Mouse (Mus musculus) layer of hippocampus, adult 11-12 months (tissue): Measurements from ENCODE around the gene Tmem221.

Experiments used
- DNase-seq: peaks from one replicate; pipeline ENCODE4 v3.0.0; 2022; ENCODE audit warnings: low spot score

Tmem221 gene

GRCm38 (mm10) chr8:71577856-71578387 is 19.3 kb upstream of the Tmem221 start:
- peak; percentile 56 for DNase-seq

GRCm38 (mm10) chr8:71575020-71575419 is 16.3 kb upstream of the Tmem221 start:
- no peak for DNase-seq

DNA sequence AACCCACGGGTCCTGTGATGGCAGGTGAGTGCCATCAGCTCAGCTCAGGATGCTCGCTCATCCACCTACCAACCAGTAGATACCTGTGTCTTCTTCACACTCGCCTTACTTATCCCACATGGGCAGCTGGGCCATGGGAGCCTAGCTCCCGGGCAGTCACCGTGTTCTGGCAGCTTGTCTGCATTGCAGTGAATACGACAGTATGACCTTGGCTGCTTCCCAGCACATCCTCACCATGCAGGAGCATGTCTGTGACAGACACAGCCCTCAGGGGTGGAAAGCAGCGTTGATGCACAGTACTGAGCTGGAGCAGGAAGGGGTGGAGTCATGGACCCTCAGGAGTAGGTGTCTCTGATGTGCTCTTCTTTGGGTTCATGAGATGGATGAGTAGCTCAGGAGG is 15.8 kb upstream of the Tmem221 start:
- no peak for DNase-seq

- DNase-seq: peak; percentile 89
These were observed 14.4 kb upstream of the Tmem221 start for GRCm38 (mm10) chr8:71572847-71573633.

DNA sequence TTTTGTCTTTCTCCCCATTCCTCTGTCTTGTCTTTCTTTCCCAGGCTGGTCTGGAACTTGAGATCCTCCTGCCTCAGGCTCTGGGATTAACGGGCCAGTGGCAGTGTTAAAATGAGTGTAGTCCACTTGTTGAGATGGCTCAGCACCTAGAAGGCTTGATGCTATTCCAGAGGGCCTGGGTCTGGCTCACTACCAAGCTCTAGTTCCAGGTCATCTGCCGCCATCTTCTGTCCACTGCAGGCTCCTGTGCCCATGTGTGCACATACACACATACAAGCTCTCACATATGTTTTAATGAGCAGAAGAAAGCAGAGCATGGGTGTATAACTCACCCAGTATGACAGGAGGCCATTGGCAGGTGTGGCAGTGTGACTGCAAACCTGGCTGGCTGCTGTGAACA is 13.4 kb upstream of the Tmem221 start:
- DNase-seq: no peak

DNA sequence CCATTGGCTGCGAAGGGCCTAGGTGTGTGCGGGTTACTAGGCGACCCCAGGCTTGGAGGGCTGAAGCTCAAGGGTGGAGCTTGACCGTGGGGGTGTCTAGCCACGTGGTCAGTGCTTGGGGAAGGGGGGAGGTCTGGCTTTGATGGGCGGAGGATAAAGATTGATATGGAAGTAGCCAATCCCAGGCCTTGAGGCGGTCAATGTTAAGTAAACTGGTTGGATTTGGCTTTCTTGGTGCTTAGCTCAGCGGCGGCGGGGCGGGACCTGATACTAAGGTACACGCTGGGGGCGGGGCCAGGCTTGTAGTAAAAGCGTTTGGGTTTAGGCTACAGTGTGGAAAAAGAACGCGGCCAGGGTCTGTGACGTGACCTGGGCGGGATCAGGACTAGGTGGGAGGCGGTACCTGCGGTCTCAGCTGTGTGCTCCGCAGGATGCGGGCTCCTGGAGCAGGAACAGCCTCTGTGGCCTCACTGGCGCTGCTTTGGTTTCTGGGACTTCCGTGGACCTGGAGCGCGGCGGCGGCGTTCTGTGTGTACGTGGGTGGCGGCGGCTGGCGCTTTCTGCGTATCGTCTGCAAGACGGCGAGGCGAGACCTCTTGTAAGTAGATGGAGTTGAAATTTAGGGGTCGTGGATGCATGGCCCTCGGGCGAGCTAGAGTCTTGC is 11.8 kb upstream of the Tmem221 start:
- peak; percentile 97 for DNase-seq

GRCm38 (mm10) chr8:71569366-71570290 is 11.0 kb upstream of the Tmem221 start:
- peak; percentile 94 for DNase-seq

DNA sequence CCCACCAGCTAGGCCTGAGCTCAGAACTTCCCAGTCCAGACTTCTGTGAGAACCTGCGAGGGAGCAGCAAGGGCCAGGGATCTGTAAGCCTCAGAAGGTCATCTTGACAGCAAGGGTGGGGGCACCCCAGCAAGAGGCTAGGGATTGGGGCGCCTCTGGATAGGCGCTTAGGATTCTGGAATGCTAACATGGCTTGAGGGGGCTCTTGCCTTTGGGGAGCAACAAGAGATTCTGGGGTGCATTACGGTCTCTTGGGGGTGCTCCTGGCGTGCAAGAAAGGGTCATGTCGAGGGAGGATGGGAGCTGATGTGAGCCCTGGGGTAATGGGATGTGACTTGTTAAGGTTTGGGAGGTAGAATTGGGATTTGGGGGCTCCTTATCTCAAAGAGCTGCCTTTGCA is 10.3 kb upstream of the Tmem221 start:
- no peak for DNase-seq

DNA sequence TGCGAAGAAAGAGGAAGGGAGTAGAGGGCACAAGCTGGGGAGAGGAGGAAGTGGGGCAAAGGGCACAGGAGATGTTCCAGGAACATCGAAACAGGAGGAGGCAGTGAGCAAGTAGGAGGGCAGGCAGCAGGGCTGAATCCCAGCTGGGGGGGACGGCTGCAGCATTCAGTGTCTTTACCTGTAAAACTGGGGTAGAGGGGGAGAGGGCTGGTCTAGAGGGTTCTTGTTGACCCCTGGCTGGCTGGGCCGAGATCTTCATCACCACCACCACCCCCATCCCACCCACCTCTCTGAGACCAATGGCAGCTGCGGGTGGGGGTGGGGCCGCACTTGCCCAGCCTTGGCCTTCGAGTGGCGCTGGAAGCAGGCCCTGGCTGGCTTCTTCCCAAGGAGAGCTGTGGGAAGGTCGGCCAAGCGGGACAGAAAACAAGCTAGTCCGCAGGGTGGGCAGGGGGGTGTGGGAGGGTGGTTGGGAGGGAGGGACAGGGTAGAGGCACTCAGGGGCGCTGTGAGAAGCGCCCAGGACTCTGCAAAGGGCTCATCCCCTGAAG is 9.8 kb upstream of the Tmem221 start, which contains the start of gene Slc27a1:
Gene Slc27a1 (plus strand): TSS at position 496 of the 551 bp plus-strand sequence.
- peak; percentile 68 for DNase-seq

GRCm38 (mm10) chr8:71567587-71567986 is 8.9 kb upstream of the Tmem221 start:
- DNase-seq: no peak

- no peak for DNase-seq
These were observed 7.8 kb upstream of the Tmem221 start, which contains the start of gene Nxnl1 for GRCm38 (mm10) chr8:71566501-71566900. Gene Nxnl1, minus strand, starts transcription at chr8:71566601.

GRCm38 (mm10) chr8:71563992-71564391 is 5.3 kb upstream of the Tmem221 start:
- DNase-seq: no peak

GRCm38 (mm10) chr8:71562751-71563150 is 4.1 kb upstream of the Tmem221 start:
- peak; percentile 69 for DNase-seq

DNA sequence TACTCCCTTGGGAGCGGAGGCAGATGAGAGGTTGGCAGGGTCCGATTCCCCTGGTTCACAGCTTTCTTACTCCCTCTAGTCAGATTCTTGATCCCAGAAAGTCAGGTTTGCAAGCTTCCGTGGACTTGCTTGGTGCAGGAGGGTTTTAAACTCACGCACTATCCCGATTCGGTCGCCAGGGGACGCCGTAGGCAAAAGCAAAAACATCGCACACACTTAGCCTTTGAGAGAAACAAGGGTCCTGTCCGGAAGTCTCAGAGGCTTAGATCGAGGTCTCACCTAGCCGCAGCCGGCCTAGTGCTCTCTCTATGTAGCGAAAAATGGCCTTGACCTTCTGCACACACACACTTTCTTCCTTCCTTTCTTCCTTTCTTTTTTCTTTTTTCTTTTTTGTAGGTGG is 2.7 kb upstream of the Tmem221 start:
- peak; percentile 60 for DNase-seq

DNA sequence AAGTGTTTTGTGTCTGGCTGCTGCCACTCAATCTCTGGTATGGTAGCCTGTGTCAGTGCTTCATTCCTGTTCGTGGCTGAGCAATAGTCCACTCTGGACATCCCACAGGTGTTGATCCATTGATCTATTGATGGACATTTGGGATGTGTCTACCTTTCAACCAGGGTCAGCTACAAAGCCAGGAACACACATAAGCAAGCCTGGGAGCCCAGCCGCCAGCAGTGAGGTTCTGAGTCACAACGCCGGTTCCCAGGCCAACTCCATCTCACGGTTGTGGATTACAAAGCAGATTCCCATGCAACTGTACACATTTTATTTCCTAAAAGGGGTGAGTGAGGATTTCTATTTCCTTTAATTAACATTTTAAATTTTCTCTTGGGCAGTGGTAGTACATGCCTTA is 2.1 kb upstream of the Tmem221 start:
- DNase-seq: no peak

GRCm38 (mm10) chr8:71560071-71560470 is 1.4 kb upstream of the Tmem221 start:
- DNase-seq: no peak

DNA sequence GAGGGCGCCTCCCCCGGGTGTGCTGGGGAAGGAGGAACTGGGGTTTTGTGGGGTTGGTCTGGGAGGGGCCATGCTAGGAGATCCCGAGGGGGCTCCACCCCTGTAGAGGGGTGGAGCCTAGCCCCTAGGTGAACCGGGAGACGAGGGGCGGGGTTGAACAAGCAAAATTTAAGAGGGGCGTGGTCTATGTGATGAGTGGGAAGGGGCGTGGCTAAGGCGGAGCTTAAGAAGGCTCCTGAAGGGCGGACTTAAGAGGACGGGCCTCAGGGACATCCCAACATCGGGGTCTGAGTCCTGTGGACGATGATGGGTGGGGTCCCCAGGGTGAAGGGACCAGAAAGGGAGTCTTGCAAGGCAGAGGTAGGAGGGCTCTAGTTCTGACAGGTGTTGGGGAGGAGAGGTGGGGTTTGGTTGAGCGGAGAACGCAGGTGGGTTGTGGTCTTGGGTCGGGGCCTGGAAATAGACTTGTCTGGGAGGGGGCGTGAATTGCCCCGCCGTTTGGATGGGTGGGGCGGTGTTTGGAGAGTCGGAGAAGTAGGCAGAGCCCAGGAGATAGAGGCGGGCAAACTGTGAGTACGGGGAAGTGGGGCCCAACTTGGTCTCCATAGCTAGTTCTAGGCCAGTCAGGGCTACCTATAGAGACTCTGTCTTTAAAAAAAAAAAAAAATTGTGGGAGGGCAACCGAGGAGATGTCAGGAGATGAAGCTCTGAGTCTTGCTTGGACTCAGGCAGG is 453 bp upstream of the Tmem221 start:
- peak; percentile 58 for DNase-seq

DNA sequence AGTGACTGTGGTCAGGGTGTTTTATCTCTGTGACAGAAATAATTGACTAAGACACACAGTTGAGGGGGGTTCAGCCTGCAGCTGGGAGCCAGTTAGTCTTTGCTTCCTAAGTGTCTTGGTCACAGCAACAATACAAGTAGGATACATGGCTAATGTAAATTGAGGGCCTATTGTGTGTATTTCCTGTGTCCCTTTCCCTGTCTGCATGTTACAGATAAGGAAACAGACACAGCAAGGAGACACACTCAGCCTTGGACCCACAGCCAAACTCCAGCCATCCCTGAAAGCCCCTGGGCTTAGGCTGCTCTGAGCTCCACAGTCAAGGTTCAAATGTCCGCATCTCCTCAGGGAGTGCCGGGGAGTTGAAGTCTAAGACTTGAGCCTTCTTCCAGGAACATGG is 4.0 kb downstream of the Tmem221 start:
- no peak for DNase-seq

DNA sequence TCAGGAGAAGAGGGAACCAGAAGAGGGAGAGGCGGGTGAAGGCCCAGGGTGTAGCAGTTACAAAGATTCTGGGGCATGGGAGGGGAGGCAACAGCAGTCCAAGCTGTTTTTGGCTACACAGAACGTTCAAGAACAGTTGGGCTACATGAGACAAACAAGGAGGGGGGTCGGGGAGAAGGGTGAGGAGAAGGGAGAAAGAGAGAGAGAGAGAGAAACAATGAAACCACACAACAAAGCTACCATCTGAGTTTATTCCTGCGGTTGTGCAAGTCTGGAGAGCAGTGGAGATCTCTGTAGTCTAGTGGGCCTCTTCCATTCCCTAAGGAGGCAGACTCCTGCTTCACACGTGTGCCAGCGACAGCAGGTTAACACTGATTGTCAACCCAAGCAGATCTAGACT is 4.7 kb downstream of the Tmem221 start:
- no peak for DNase-seq

GRCm38 (mm10) chr8:71552770-71553169 is 5.9 kb downstream of the Tmem221 start:
- no peak for DNase-seq

DNA sequence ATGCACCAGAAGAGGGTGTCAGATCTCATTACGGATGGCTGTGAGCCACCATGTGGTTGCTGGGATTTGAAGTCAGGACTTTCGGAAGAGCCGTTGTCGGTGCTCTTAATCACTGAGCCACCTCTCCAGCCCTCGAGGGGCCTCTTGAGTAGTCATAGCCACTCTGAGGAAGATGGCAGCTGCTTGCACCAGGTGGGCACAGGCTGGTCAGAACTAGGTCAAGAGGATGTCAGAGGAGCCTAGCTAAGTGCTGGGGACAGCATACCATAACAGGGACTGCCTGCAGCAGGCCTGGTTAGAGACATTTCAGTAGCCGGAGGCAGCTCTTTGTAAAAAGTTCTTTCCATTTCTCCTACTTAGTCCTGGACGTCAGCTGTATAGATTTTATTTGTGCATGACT is 7.9 kb downstream of the Tmem221 start:
- no peak for DNase-seq
